Mouse (Mus musculus): ENCODE results near the gene Kcnip1. TPM values are rescaled to one million over a fixed set of nuclear protein-coding genes. Genes with fewer than 3 reads are reported as not detected.
A peak's percentile ranks its signal among the peaks of the same experiment; 100 is the strongest.

The Kcnip1 gene
- total and polyA plus RNA-seq, 3 experiments, result 0.04 to 0.17 TPM; not detected in 1

GRCm38 (mm10) chr11:34001938-34002592, 9.1 kb upstream of the Kcnip1 start:
- Histone ChIP-seq H3K36me3 (replicated peaks in 1 of 2; ENCODE audit: control insufficient read depth in 1 of 2, insufficient read depth in 1 of 2, low read length in 1 of 2) (no peaks in the 10 kb centered on the region), H3K4me2 (ENCODE audit: insufficient read depth, low read depth, poor library complexity, severe bottlenecking) (no peak overlapping the region; the same call in 1 of the 2 replicates), H3K27me3 (replicated peaks) (no peaks in the 10 kb centered on the region), H3K9ac (ENCODE audit: insufficient read depth, low read depth) (no peak overlapping the region), H3K4me3 (replicated peaks in 1 of 3; ENCODE audit: low read depth in 2 of 3, low read length in 2 of 3, poor library complexity in 1 of 3) (no peak overlapping the region), H3K9me3 (replicated peaks; ENCODE audit: low read length) (no peaks in the 10 kb centered on the region), H3K79me2 (replicated peaks; ENCODE audit: control insufficient read depth, extremely low read depth, insufficient read depth, poor library complexity, severe bottlenecking) (no peaks in the 10 kb centered on the region), H3K4me1 (ENCODE audit: control insufficient read depth in 1 of 2, insufficient read depth in 2 of 2) (peaks cover 0 to 40% of the 10 kb centered on the region in 2 experiments; a peak in 2 of 4 replicates), H3K27ac (ENCODE audit: insufficient read depth, low read depth) (no peak overlapping the region)
- dilution Hi-C loops (cut with MboI; ENCODE audit: extremely low pct_ligation_motif_present, extremely low pct_unique_long_range_greater_than_20kb, low sequenced_read_pairs), result no loop called here
- in situ Hi-C loops (cut with MboI; ENCODE audit: low pct_ligation_motif_present, low pct_unique_long_range_greater_than_20kb, low sequenced_read_pairs), result loop anchor here (10.0 kb wide), 1 partner anchor 73 kb away; no protein-coding TSS in a partner anchor
- TF ChIP-seq UBTF (IDR thresholded peaks at IDR 0.05; ENCODE audit: low read depth, low read length) (no peak), PAX5 (IDR thresholded peaks at IDR 0.05; ENCODE audit: low read length) (no peak), TBP (conservative IDR thresholded peaks at IDR 0.05; ENCODE audit: low read depth, low read length) (no peak), HCFC1 (IDR thresholded peaks at IDR 0.05; ENCODE audit: low read depth, low read length) (no peak), USF2 (conservative IDR thresholded peaks at IDR 0.05; ENCODE audit: low read depth, low read length) (no peak), BHLHE40 (IDR thresholded peaks at IDR 0.05; ENCODE audit: low read depth, low read length) (no peak), MAZ (IDR thresholded peaks at IDR 0.05; ENCODE audit: low read depth, low read length) (0 out of 2 replicates have a peak, but pooled peaks have one; percentile 38), IRF4 (IDR thresholded peaks at IDR 0.05; ENCODE audit: low read depth, low read length) (peak; percentile 28; the same call in 1 of the 2 replicates), ELF1 (IDR thresholded peaks at IDR 0.05; ENCODE audit: low read depth, low read length) (0 out of 2 replicates have a peak, but pooled peaks have one; percentile 25), NELFE (IDR thresholded peaks at IDR 0.05; ENCODE audit: low read depth, low read length) (0 out of 2 replicates have a peak, but pooled peaks have one; percentile 29), RAD21 (IDR thresholded peaks at IDR 0.05; ENCODE audit: low read depth, low read length) (peak; percentile 96), CTCF (conservative IDR thresholded peaks at IDR 0.05 in 1 of 2, IDR thresholded peaks at IDR 0.05 in 1 of 2; ENCODE audit: low read depth in 2 of 2, low read length in 2 of 2) (peak; percentile 91 to 97), JUN (IDR thresholded peaks at IDR 0.05; ENCODE audit: insufficient read depth, low read depth, low read length) (no peak), CHD1 (IDR thresholded peaks at IDR 0.05; ENCODE audit: low read depth, low read length) (no peak), ZNF384 (IDR thresholded peaks at IDR 0.05; ENCODE audit: low read depth, low read length) (no peak), GABPA (IDR thresholded peaks at IDR 0.05; ENCODE audit: insufficient replicate concordance, low read depth, low read length) (no peak), SMC3 (IDR thresholded peaks at IDR 0.05; ENCODE audit: low read depth, low read length) (peak; percentile 97), ZC3H11A (IDR thresholded peaks at IDR 0.05; ENCODE audit: low read depth, low read length) (peak; percentile 83), MAFK (IDR thresholded peaks at IDR 0.05; ENCODE audit: insufficient replicate concordance, low read length) (peak; percentile 38; the same call in 1 of the 2 replicates), E2F4 (IDR thresholded peaks at IDR 0.05; ENCODE audit: insufficient replicate concordance, low read depth, low read length) (no peak), TCF12 (IDR thresholded peaks at IDR 0.05; ENCODE audit: low read depth, low read length) (no peak), MEF2A (IDR thresholded peaks at IDR 0.05; ENCODE audit: borderline replicate concordance, low read depth, low read length) (no peak), USF1 (IDR thresholded peaks at IDR 0.05; ENCODE audit: low read depth, low read length) (no peak), CHD2 (IDR thresholded peaks at IDR 0.05; ENCODE audit: low read length) (no peak), ZMIZ1 (IDR thresholded peaks at IDR 0.05; ENCODE audit: low read depth, low read length) (no peak), EP300 (IDR thresholded peaks at IDR 0.05; ENCODE audit: low read length) (peak; percentile 27; the same call in 1 of the 2 replicates), ETS1 (conservative IDR thresholded peaks at IDR 0.05; ENCODE audit: low read depth, low read length) (no peak), MAX (IDR thresholded peaks at IDR 0.05; ENCODE audit: low read length) (no peak), NRF1 (IDR thresholded peaks at IDR 0.05; ENCODE audit: low read depth, low read length) (peak; percentile 13; the same call in 1 of the 2 replicates), MYC (IDR thresholded peaks at IDR 0.05; ENCODE audit: low read depth, low read length) (0 out of 2 replicates have a peak, but pooled peaks have one; percentile 48)
- DNase-seq (ENCODE audit: extremely low read depth), result peak; percentile 83
